Mouse (Mus musculus): ENCODE results near the gene Nelfcd.

The Nelfcd gene

GRCm38 (mm10) chr2:174473550-174473927, 57.9 kb downstream of the Nelfcd start:
- no peak for DNase-seq (ENCODE audit: low spot score in 2 of 2)
